Comparison of ENCODE assay signal across 8 mouse cellular contexts in genomic region chr5:113152663-113153507, GRCm38 (mm10).
A peak's percentile ranks its signal among the peaks of the same experiment; 100 is the strongest.
DNase-seq lines count a peak whose midpoint lies in the region; ATAC-seq and TF ChIP-seq lines count a peak whose summit lies in the region.

No protein-coding gene starts in this region.

- H3K9ac ChIP-seq in embryonic facial prominence, embryonic 13.5 days = peak overlapping the region; percentile 27; the same call in 1 of the 2 replicates
- peak overlapping the region; percentile 41; the same call in 1 of the 2 replicates for H3K9ac ChIP-seq in hindbrain, embryonic 12.5 days
- peak overlapping the region; percentile 17; the same call in 1 of the 2 replicates for H3K9ac ChIP-seq in limb, embryonic 11.5 days (ENCODE audit: low read length)

- TF ChIP-seq CTCF in layer of hippocampus, adult 2 months (conservative IDR thresholded peaks at IDR 0.05) = no peak

- H3K36me3 ChIP-seq in embryonic facial prominence, embryonic 13.5 days = no peaks in the 10 kb centered on the region
- H3K36me3 ChIP-seq in hindbrain, embryonic 12.5 days = no peaks in the 10 kb centered on the region
- H3K36me3 ChIP-seq in limb, embryonic 11.5 days (ENCODE audit: control insufficient read depth, insufficient read depth, low read length) = no peaks in the 10 kb centered on the region

- peak overlapping the region; percentile 28 for H3K4me2 ChIP-seq in embryonic facial prominence, embryonic 13.5 days
- H3K4me2 ChIP-seq in hindbrain, embryonic 12.5 days (replicated peaks) = no peak overlapping the region
- no peak overlapping the region for H3K4me2 ChIP-seq in limb, embryonic 11.5 days (ENCODE audit: low read depth, severe bottlenecking)

- H3K4me1 ChIP-seq in embryonic facial prominence, embryonic 13.5 days = peaks cover 66% of the 10 kb centered on the region
- H3K4me1 ChIP-seq in hindbrain, embryonic 12.5 days = peaks cover 41% of the 10 kb centered on the region
- H3K4me1 ChIP-seq in limb, embryonic 11.5 days (ENCODE audit: control insufficient read depth, insufficient read depth, low read length) = peaks cover 27% of the 10 kb centered on the region

- WGBS in embryonic facial prominence, embryonic 13.5 days = 44% methylated on average over 22 of the region's 22 CpGs
- WGBS in hindbrain, embryonic 12.5 days = 41% methylated on average over 22 of the region's 22 CpGs
- WGBS in limb, embryonic 11.5 days = 69% methylated on average over 22 of the region's 22 CpGs

- no peaks in the 10 kb centered on the region for H3K9me3 ChIP-seq in embryonic facial prominence, embryonic 13.5 days
- H3K9me3 ChIP-seq in hindbrain, embryonic 12.5 days (replicated peaks) = no peaks in the 10 kb centered on the region
- no peaks in the 10 kb centered on the region for H3K9me3 ChIP-seq in limb, embryonic 11.5 days (ENCODE audit: control insufficient read depth, low read length)

- ATAC-seq in embryonic facial prominence, embryonic 13.5 days (ENCODE audit: insufficient number of reproducible peaks, insufficient read depth, low FRiP score, low TSS enrichment, low read depth) = no peak
- no peak for ATAC-seq in hindbrain, embryonic 12.5 days (ENCODE audit: low FRiP score)
- ATAC-seq in limb, embryonic 11.5 days (ENCODE audit: insufficient number of reproducible peaks, low FRiP score, low TSS enrichment, low read depth) = no peak
- ATAC-seq in activated CD4-positive, CD25-positive, alpha-beta regulatory T cell, adult 4 months = no peak

- no peak overlapping the region for H3K4me3 ChIP-seq in layer of hippocampus, adult 2 months
- H3K4me3 ChIP-seq in embryonic facial prominence, embryonic 13.5 days = no peak overlapping the region
- no peak overlapping the region for H3K4me3 ChIP-seq in hindbrain, embryonic 12.5 days
- H3K4me3 ChIP-seq in limb, embryonic 11.5 days (ENCODE audit: low read depth, low read length) = no peak overlapping the region

- DNase-seq in layer of hippocampus, adult 2 months (ENCODE audit: low spot score in 2 of 2) = no peak
- DNase-seq in layer of hippocampus, postnatal 25 days (ENCODE audit: extremely low spot score in 1 of 2, low spot score in 1 of 2) = no peak
- peak; percentile 44 for DNase-seq in limb, embryonic 11.5 days (ENCODE audit: low spot score)
- peak; percentile 85 to 86 for DNase-seq in urinary bladder, postnatal 36 days (ENCODE audit: low spot score in 2 of 2)
- no peak for DNase-seq in adrenal gland, postnatal 25 days

- peak overlapping the region; percentile 72 for H3K27ac ChIP-seq in layer of hippocampus, adult 2 months
- peak overlapping the region; percentile 89 for H3K27ac ChIP-seq in embryonic facial prominence, embryonic 13.5 days
- H3K27ac ChIP-seq in hindbrain, embryonic 12.5 days = peak overlapping the region; percentile 30; the same call in 1 of the 2 replicates
- H3K27ac ChIP-seq in limb, embryonic 11.5 days (replicated peaks; ENCODE audit: low read depth, low read length) = 0 out of 2 replicates have a peak overlapping the region, but pooled peaks have one; percentile 45

- no peaks in the 10 kb centered on the region for H3K27me3 ChIP-seq in embryonic facial prominence, embryonic 13.5 days
- H3K27me3 ChIP-seq in hindbrain, embryonic 12.5 days = 0 out of 2 replicates have a peak, but pooled peaks cover 1% of the 10 kb centered on the region
- no peaks in the 10 kb centered on the region for H3K27me3 ChIP-seq in limb, embryonic 11.5 days (ENCODE audit: control insufficient read depth, insufficient read depth, low read length)

Comparison
In these comparisons a context has a peak if more than half of its experiments do, and no peak if none do; other contexts are left out.
1. DNase-seq: peak in limb, embryonic 11.5 days (single experiment) and urinary bladder, postnatal 36 days (2 of 2); none in layer of hippocampus, adult 2 months (0 of 2), layer of hippocampus, postnatal 25 days (0 of 2) and adrenal gland, postnatal 25 days (single experiment).
2. H3K27ac ChIP-seq: peak in every context shown above with its lines; median percentile 89 in embryonic facial prominence, embryonic 13.5 days; 72 in layer of hippocampus, adult 2 months; 45 in limb, embryonic 11.5 days; 30 in hindbrain, embryonic 12.5 days.
3. Peak in every context shown above with its lines, with median percentiles within 50 percentile points of each other: H3K9ac ChIP-seq.